Mouse (Mus musculus) sigmoid colon, adult 10 weeks (tissue): ENCODE data around the gene Hpca. TPM values are rescaled to one million over a fixed set of nuclear protein-coding genes. Genes with fewer than 3 reads are reported as not detected.

Source experiments
- polyA plus RNA-seq: library from polyadenylated mRNA; stranded (reverse); fragments of 350-450 nt; fragmentation: Illumina TruSeq; extraction: RNeasy Lipid Tissue Mini Kit (QIAGEN cat#74804); gene quantifications from one replicate; pipeline ENCODE4 v1.2.3, GENCODE M21; 2014; ENCODE audit warnings: low read depth, low replicate concordance

Hpca gene
- polyA plus RNA-seq, result not detected

GRCm38 (mm10) chr4:129121569-129122086 is at the start of gene Hpca:
Gene Hpca (minus strand): TSS chr4:129122036.

GRCm38 (mm10) chr4:129136579-129137391 is 14.9 kb upstream of the Hpca start, which contains the start of gene Fndc5:
Gene Fndc5 (plus strand): TSS chr4:129136999.

GRCm38 (mm10) chr4:129105356-129105755 is 16.5 kb downstream of the Hpca start, which contains the start of gene Tmem54:
Gene Tmem54 (plus strand): TSS chr4:129105548.

Other genes with a start within 250 kb of the Hpca start
- gene Trim62, start 238.5 kb downstream of the Hpca start, polyA plus RNA-seq, result 1.6 TPM
- not detected for gene Azin2, start 159.6 kb downstream of the Hpca start, polyA plus RNA-seq
- 89.8 TPM for gene Ak2, start 130.1 kb downstream of the Hpca start, polyA plus RNA-seq
- gene Rnf19b, start 63.8 kb downstream of the Hpca start, polyA plus RNA-seq, result 16.6 TPM
- 1.1 TPM for gene Tmem54, start 16.5 kb downstream of the Hpca start, polyA plus RNA-seq
- 2.3 TPM for gene Fndc5, start 15.0 kb upstream of the Hpca start, polyA plus RNA-seq
- 67.4 TPM for gene S100pbp, start 67.7 kb upstream of the Hpca start, polyA plus RNA-seq
- 10.1 TPM for gene Yars, start 67.7 kb upstream of the Hpca start, polyA plus RNA-seq
- gene C77080, start 139.4 kb upstream of the Hpca start, polyA plus RNA-seq, result 16.0 TPM
- 2.7 TPM for gene Sync, start 165.6 kb upstream of the Hpca start, polyA plus RNA-seq
- gene Rbbp4, start 213.3 kb upstream of the Hpca start, polyA plus RNA-seq, result 146 TPM
- 137 TPM for gene Zbtb8os, start 213.7 kb upstream of the Hpca start, polyA plus RNA-seq